Mouse (Mus musculus): ENCODE measurements at regions not wholly inside any gene's neighbourhood (a gene's known extent, or its start where the extent isn't known, plus 50 kb on each side); places are given as distances from the start of the nearest gene placed in this dataset.

GRCm38 (mm10) chr6:31731391-31731790 is 167.6 kb upstream of the Podxl start:
- no peak overlapping the region for H3K4me3 ChIP-seq (ENCODE audit: low read length)
- H3K9ac ChIP-seq (ENCODE audit: low read depth, low read length) = no peak overlapping the region
- no peaks in the 10 kb centered on the region for H3K27me3 ChIP-seq (ENCODE audit: control insufficient read depth, insufficient read depth, low read length)
- no peak for ATAC-seq (ENCODE audit: low FRiP score, low TSS enrichment)
- no peaks in the 10 kb centered on the region for H3K36me3 ChIP-seq (ENCODE audit: control insufficient read depth, insufficient read depth, low read length)
- H3K4me2 ChIP-seq (replicated peaks; ENCODE audit: low read depth, low read length) = no peak overlapping the region
- WGBS = 31% methylated on average over 4 of the region's 4 CpGs
- H3K27ac ChIP-seq (ENCODE audit: low read depth, low read length) = no peak overlapping the region
- H3K4me1 ChIP-seq (ENCODE audit: control insufficient read depth, insufficient read depth, low read length) = no peaks in the 10 kb centered on the region
- H3K9me3 ChIP-seq (ENCODE audit: control insufficient read depth, low read length) = no peaks in the 10 kb centered on the region

- Histone ChIP-seq H3K9ac (ENCODE audit: low read depth, low read length) (no peak overlapping the region), H3K9me3 (ENCODE audit: control insufficient read depth, low read length) (no peaks in the 10 kb centered on the region), H3K4me1 (ENCODE audit: control insufficient read depth, insufficient read depth, low read length) (no peaks in the 10 kb centered on the region), H3K4me3 (ENCODE audit: low read length) (no peak overlapping the region), H3K36me3 (ENCODE audit: control insufficient read depth, insufficient read depth, low read length) (no peaks in the 10 kb centered on the region), H3K27ac (ENCODE audit: low read depth, low read length) (no peak overlapping the region), H3K27me3 (ENCODE audit: control insufficient read depth, insufficient read depth, low read length) (no peaks in the 10 kb centered on the region), H3K4me2 (replicated peaks; ENCODE audit: low read depth, low read length) (no peak overlapping the region)
- no peak for ATAC-seq (ENCODE audit: low FRiP score, low TSS enrichment)
- 85% methylated on average over 9 of the region's 9 CpGs for WGBS
Observed at GRCm38 (mm10) chr6:31719614-31720013, 155.8 kb upstream of the Podxl start.

GRCm38 (mm10) chr6:31718843-31719242 is 155.1 kb upstream of the Podxl start:
- Histone ChIP-seq H3K9me3 (ENCODE audit: control insufficient read depth, low read length) (no peaks in the 10 kb centered on the region), H3K9ac (ENCODE audit: low read depth, low read length) (no peak overlapping the region), H3K27ac (ENCODE audit: low read depth, low read length) (no peak overlapping the region), H3K27me3 (ENCODE audit: control insufficient read depth, insufficient read depth, low read length) (no peaks in the 10 kb centered on the region), H3K4me2 (replicated peaks; ENCODE audit: low read depth, low read length) (no peak overlapping the region), H3K4me1 (ENCODE audit: control insufficient read depth, insufficient read depth, low read length) (no peaks in the 10 kb centered on the region), H3K4me3 (ENCODE audit: low read length) (no peak overlapping the region), H3K36me3 (ENCODE audit: control insufficient read depth, insufficient read depth, low read length) (no peaks in the 10 kb centered on the region)
- no peak for ATAC-seq (ENCODE audit: low FRiP score, low TSS enrichment)
- 81% methylated on average over 4 of the region's 4 CpGs for WGBS

- Histone ChIP-seq H3K36me3 (ENCODE audit: control insufficient read depth, insufficient read depth, low read length) (no peaks in the 10 kb centered on the region), H3K4me2 (replicated peaks; ENCODE audit: low read depth, low read length) (no peak overlapping the region), H3K27me3 (ENCODE audit: control insufficient read depth, insufficient read depth, low read length) (no peaks in the 10 kb centered on the region), H3K9me3 (ENCODE audit: control insufficient read depth, low read length) (no peaks in the 10 kb centered on the region), H3K9ac (ENCODE audit: low read depth, low read length) (no peak overlapping the region), H3K4me1 (ENCODE audit: control insufficient read depth, insufficient read depth, low read length) (no peaks in the 10 kb centered on the region), H3K27ac (ENCODE audit: low read depth, low read length) (no peak overlapping the region), H3K4me3 (ENCODE audit: low read length) (no peak overlapping the region)
- WGBS = 25% methylated on average over 12 of the region's 12 CpGs
- no peak for ATAC-seq (ENCODE audit: low FRiP score, low TSS enrichment)
Observed at GRCm38 (mm10) chr6:31717531-31717930, 153.8 kb upstream of the Podxl start.

GRCm38 (mm10) chr6:31707256-31707655 is 143.5 kb upstream of the Podxl start:
- Histone ChIP-seq H3K4me1 (ENCODE audit: control insufficient read depth, insufficient read depth, low read length) (no peaks in the 10 kb centered on the region), H3K4me2 (replicated peaks; ENCODE audit: low read depth, low read length) (no peak overlapping the region), H3K9ac (ENCODE audit: low read depth, low read length) (no peak overlapping the region), H3K9me3 (ENCODE audit: control insufficient read depth, low read length) (no peaks in the 10 kb centered on the region), H3K4me3 (ENCODE audit: low read length) (no peak overlapping the region), H3K27ac (ENCODE audit: low read depth, low read length) (no peak overlapping the region), H3K27me3 (ENCODE audit: control insufficient read depth, insufficient read depth, low read length) (no peaks in the 10 kb centered on the region), H3K36me3 (ENCODE audit: control insufficient read depth, insufficient read depth, low read length) (no peaks in the 10 kb centered on the region)
- no peak for ATAC-seq (ENCODE audit: low FRiP score, low TSS enrichment)
- 72% methylated on average over 3 of the region's 3 CpGs for WGBS

GRCm38 (mm10) chr6:31704191-31704590 is 140.4 kb upstream of the Podxl start:
- 84% methylated on average over 6 of the region's 6 CpGs for WGBS
- no peaks in the 10 kb centered on the region for H3K9me3 ChIP-seq (ENCODE audit: control insufficient read depth, low read length)
- ATAC-seq (ENCODE audit: low FRiP score, low TSS enrichment) = no peak

GRCm38 (mm10) chr6:31702931-31703330 is 139.2 kb upstream of the Podxl start:
- WGBS = 37% methylated on average over 7 of the region's 7 CpGs
- H3K9ac ChIP-seq (ENCODE audit: low read depth, low read length) = no peak overlapping the region
- no peak overlapping the region for H3K4me2 ChIP-seq (replicated peaks; ENCODE audit: low read depth, low read length)
- no peak overlapping the region for H3K27ac ChIP-seq (ENCODE audit: low read depth, low read length)
- H3K4me3 ChIP-seq (ENCODE audit: low read length) = no peak overlapping the region
- no peaks in the 10 kb centered on the region for H3K4me1 ChIP-seq (ENCODE audit: control insufficient read depth, insufficient read depth, low read length)
- H3K9me3 ChIP-seq (ENCODE audit: control insufficient read depth, low read length) = no peaks in the 10 kb centered on the region
- H3K27me3 ChIP-seq (ENCODE audit: control insufficient read depth, insufficient read depth, low read length) = no peaks in the 10 kb centered on the region
- ATAC-seq (ENCODE audit: low FRiP score, low TSS enrichment) = no peak
- no peaks in the 10 kb centered on the region for H3K36me3 ChIP-seq (ENCODE audit: control insufficient read depth, insufficient read depth, low read length)

More at GRCm38 (mm10) chr6:31704191-31704590, 140.4 kb upstream of the Podxl start:
- Histone ChIP-seq H3K36me3 (ENCODE audit: control insufficient read depth, insufficient read depth, low read length) (no peaks in the 10 kb centered on the region), H3K4me3 (ENCODE audit: low read length) (no peak overlapping the region), H3K9ac (ENCODE audit: low read depth, low read length) (no peak overlapping the region), H3K4me1 (ENCODE audit: control insufficient read depth, insufficient read depth, low read length) (no peaks in the 10 kb centered on the region), H3K27ac (ENCODE audit: low read depth, low read length) (no peak overlapping the region), H3K4me2 (replicated peaks; ENCODE audit: low read depth, low read length) (no peak overlapping the region), H3K27me3 (ENCODE audit: control insufficient read depth, insufficient read depth, low read length) (no peaks in the 10 kb centered on the region)

GRCm38 (mm10) chr6:31695885-31696284 is 132.1 kb upstream of the Podxl start:
- 73% methylated on average over 3 of the region's 3 CpGs for WGBS
- Histone ChIP-seq H3K4me1 (ENCODE audit: control insufficient read depth, insufficient read depth, low read length) (no peaks in the 10 kb centered on the region), H3K4me3 (ENCODE audit: low read length) (no peak overlapping the region), H3K4me2 (replicated peaks; ENCODE audit: low read depth, low read length) (no peak overlapping the region), H3K27me3 (ENCODE audit: control insufficient read depth, insufficient read depth, low read length) (no peaks in the 10 kb centered on the region), H3K36me3 (ENCODE audit: control insufficient read depth, insufficient read depth, low read length) (no peaks in the 10 kb centered on the region), H3K9ac (ENCODE audit: low read depth, low read length) (no peak overlapping the region), H3K9me3 (ENCODE audit: control insufficient read depth, low read length) (no peaks in the 10 kb centered on the region), H3K27ac (ENCODE audit: low read depth, low read length) (no peak overlapping the region)
- ATAC-seq (ENCODE audit: low FRiP score, low TSS enrichment) = no peak

GRCm38 (mm10) chr6:31693047-31693446 is 129.3 kb upstream of the Podxl start:
- WGBS = 83% methylated on average over 1 of the region's 1 CpGs
- Histone ChIP-seq H3K27me3 (ENCODE audit: control insufficient read depth, insufficient read depth, low read length) (no peaks in the 10 kb centered on the region), H3K36me3 (ENCODE audit: control insufficient read depth, insufficient read depth, low read length) (no peaks in the 10 kb centered on the region), H3K9me3 (ENCODE audit: control insufficient read depth, low read length) (no peaks in the 10 kb centered on the region), H3K4me3 (ENCODE audit: low read length) (no peak overlapping the region), H3K27ac (ENCODE audit: low read depth, low read length) (no peak overlapping the region), H3K9ac (ENCODE audit: low read depth, low read length) (no peak overlapping the region), H3K4me2 (replicated peaks; ENCODE audit: low read depth, low read length) (no peak overlapping the region), H3K4me1 (ENCODE audit: control insufficient read depth, insufficient read depth, low read length) (no peaks in the 10 kb centered on the region)
- ATAC-seq (ENCODE audit: low FRiP score, low TSS enrichment) = no peak

GRCm38 (mm10) chr6:31692024-31692423 is 128.2 kb upstream of the Podxl start:
- no peak overlapping the region for H3K27ac ChIP-seq (ENCODE audit: low read depth, low read length)
- no peaks in the 10 kb centered on the region for H3K9me3 ChIP-seq (ENCODE audit: control insufficient read depth, low read length)
- 76% methylated on average over 6 of the region's 6 CpGs for WGBS
- ATAC-seq (ENCODE audit: low FRiP score, low TSS enrichment) = no peak
- H3K9ac ChIP-seq (ENCODE audit: low read depth, low read length) = no peak overlapping the region
- H3K4me3 ChIP-seq (ENCODE audit: low read length) = no peak overlapping the region
- H3K4me1 ChIP-seq (ENCODE audit: control insufficient read depth, insufficient read depth, low read length) = no peaks in the 10 kb centered on the region
- no peak overlapping the region for H3K4me2 ChIP-seq (replicated peaks; ENCODE audit: low read depth, low read length)
- no peaks in the 10 kb centered on the region for H3K27me3 ChIP-seq (ENCODE audit: control insufficient read depth, insufficient read depth, low read length)
- no peaks in the 10 kb centered on the region for H3K36me3 ChIP-seq (ENCODE audit: control insufficient read depth, insufficient read depth, low read length)

Measured in kidney, embryonic 14.5 days (tissue).